Mouse (Mus musculus): ENCODE measurements around the gene Pax1.

GRCm38 (mm10) chr2:147424582-147425255 lies 63.0 kb downstream of the Pax1 start:
- TF ChIP-seq CTCF (IDR thresholded peaks at IDR 0.05; ENCODE audit: low read depth), result no peak
- no peak for TF ChIP-seq EP300 (IDR thresholded peaks at IDR 0.05; ENCODE audit: low read depth)

Measured in liver, postnatal 0 days (tissue).